Mouse (Mus musculus) embryonic facial prominence, embryonic 12.5 days (tissue): ENCODE results near the gene Itgb2. TPM values are rescaled to one million over a fixed set of nuclear protein-coding genes. Genes with fewer than 3 reads are reported as not detected.

Experiments
- ATAC-seq: fragments of 200-750 bp; cut with Nextera tagmentation; 2 replicates; pipeline ENCODE4 v1.8.0; 2017; ENCODE audit not compliant: insufficient number of reproducible peaks, insufficient read depth, low FRiP score, low TSS enrichment
- H3K27ac ChIP-seq: fragments of 300-500 bp; sonication (generic); 2 replicates; pipeline ENCODE4 v1.5.1; 2016; ENCODE audit warnings: mild to moderate bottlenecking
- H3K27me3 ChIP-seq: fragments of 300-500 bp; sonication (generic); 2 replicates; pipeline ENCODE4 v1.6.1; 2016; ENCODE audit warnings: mild to moderate bottlenecking, moderate library complexity
- H3K36me3 ChIP-seq: fragments of 300-500 bp; sonication (generic); 2 replicates; pipeline ENCODE4 v1.6.1; 2016; ENCODE audit warnings: mild to moderate bottlenecking
- H3K4me1 ChIP-seq: fragments of 300-500 bp; sonication (generic); 2 replicates; pipeline ENCODE4 v1.6.1; 2016
- H3K4me2 ChIP-seq: fragments of 300-500 bp; sonication (generic); replicated peaks from 2 replicates; pipeline ENCODE4 v1.6.1; 2016; ENCODE audit warnings: mild to moderate bottlenecking, moderate library complexity
- H3K4me3 ChIP-seq: fragments of 300-500 bp; sonication (generic); 2 replicates; pipeline ENCODE4 v1.5.1; 2016; ENCODE audit warnings: mild to moderate bottlenecking
- H3K9ac ChIP-seq: fragments of 300-500 bp; sonication (generic); 2 replicates; pipeline ENCODE4 v1.6.1; 2016; ENCODE audit warnings: mild to moderate bottlenecking, moderate library complexity
- H3K9me3 ChIP-seq: fragments of 300-500 bp; sonication (generic); 2 replicates; pipeline ENCODE4 v1.6.1; 2016; ENCODE audit warnings: mild to moderate bottlenecking, moderate library complexity
- WGBS: fragments of 180-500 bp; shearing (Covaris S2); methylation state at CpG from one replicate; pipeline ENCODE4 v1.1.7; 2016; 5-methylcytosine and 5-hydroxymethylcytosine counted together
- polyA plus RNA-seq: library from polyadenylated mRNA; unstranded; fragments of >200 nt; fragmentation: Nextera tagmentation; extraction: Ambion mirVana; gene quantifications from 2 replicates; pipeline ENCODE4 v1.2.1, GENCODE M21; 2016

Gene Itgb2
- polyA plus RNA-seq = 0.81 and 1.3 TPM in 2 replicates

- H3K9me3 ChIP-seq = no peaks in the 10 kb centered on the region
- no peak within 1 kb of the TSS for H3K27ac ChIP-seq
- ATAC-seq = no peak
- no peaks in the 10 kb centered on the region for H3K27me3 ChIP-seq
- H3K4me1 ChIP-seq = 0 out of 2 replicates have a peak, but pooled peaks cover 3% of the 10 kb centered on the region
- 70% methylated on average over 9 of the region's 9 CpGs for WGBS
- no peak within 1 kb of the TSS for H3K4me2 ChIP-seq
- H3K4me3 ChIP-seq = no peak within 1 kb of the TSS
- H3K9ac ChIP-seq = no peak within 1 kb of the TSS
- no peaks in the 10 kb centered on the region for H3K36me3 ChIP-seq
Observed at GRCm38 (mm10) chr10:77530140-77530539, at the start of gene Itgb2. Gene Itgb2, plus strand, starts transcription at chr10:77530252.

GRCm38 (mm10) chr10:77481814-77482213 lies 48.2 kb upstream of the Itgb2 start:
- Histone ChIP-seq H3K4me1 (peaks cover 7% of the 10 kb centered on the region; the same call in 1 of the 2 replicates), H3K36me3 (peaks cover 7% of the 10 kb centered on the region), H3K9ac (no peak overlapping the region), H3K27ac (no peak overlapping the region), H3K27me3 (no peaks in the 10 kb centered on the region), H3K4me3 (no peak overlapping the region), H3K4me2 (no peak overlapping the region), H3K9me3 (no peaks in the 10 kb centered on the region)
- ATAC-seq = no peak

GRCm38 (mm10) chr10:77484205-77484935 lies 45.7 kb upstream of the Itgb2 start:
- Histone ChIP-seq H3K27ac (peak overlapping the region; percentile 55; the same call in 1 of the 2 replicates), H3K9ac (no peak overlapping the region), H3K9me3 (no peaks in the 10 kb centered on the region), H3K27me3 (no peaks in the 10 kb centered on the region), H3K4me1 (peaks cover 7% of the 10 kb centered on the region; the same call in 1 of the 2 replicates), H3K4me3 (no peak overlapping the region), H3K36me3 (peaks cover 33% of the 10 kb centered on the region), H3K4me2 (no peak overlapping the region)
- WGBS = 48% methylated on average over 18 of the region's 18 CpGs
- peak; percentile 41; the same call in 1 of the 2 replicates for ATAC-seq

GRCm38 (mm10) chr10:77485786-77486185 lies 44.3 kb upstream of the Itgb2 start:
- Histone ChIP-seq H3K4me1 (peaks cover 7% of the 10 kb centered on the region; the same call in 1 of the 2 replicates), H3K27ac (no peak overlapping the region), H3K4me3 (no peak overlapping the region), H3K4me2 (no peak overlapping the region), H3K9me3 (no peaks in the 10 kb centered on the region), H3K9ac (no peak overlapping the region), H3K36me3 (peaks cover 44% of the 10 kb centered on the region), H3K27me3 (no peaks in the 10 kb centered on the region)
- no peak for ATAC-seq
- 77% methylated on average over 3 of the region's 3 CpGs for WGBS

- Histone ChIP-seq H3K4me3 (no peak overlapping the region), H3K9ac (no peak overlapping the region), H3K4me2 (no peak overlapping the region), H3K36me3 (peaks cover 50% of the 10 kb centered on the region), H3K27ac (no peak overlapping the region), H3K4me1 (peaks cover 7% of the 10 kb centered on the region; the same call in 1 of the 2 replicates), H3K27me3 (no peaks in the 10 kb centered on the region), H3K9me3 (no peaks in the 10 kb centered on the region)
- ATAC-seq = no peak
- WGBS = 95% methylated on average over 7 of the region's 7 CpGs
Observed at GRCm38 (mm10) chr10:77488168-77488567, 41.9 kb upstream of the Itgb2 start.

- WGBS = 89% methylated on average over 6 of the region's 6 CpGs
- peaks cover 75% of the 10 kb centered on the region for H3K36me3 ChIP-seq
Observed at GRCm38 (mm10) chr10:77491585-77491984, 38.5 kb upstream of the Itgb2 start.

GRCm38 (mm10) chr10:77492885-77493284 lies 37.2 kb upstream of the Itgb2 start:
- 98% methylated on average over 3 of the region's 3 CpGs for WGBS
- H3K9ac ChIP-seq = no peak overlapping the region
- no peak overlapping the region for H3K27ac ChIP-seq
- H3K9me3 ChIP-seq = no peaks in the 10 kb centered on the region
- no peak for ATAC-seq
- no peak overlapping the region for H3K4me3 ChIP-seq
- H3K27me3 ChIP-seq = no peaks in the 10 kb centered on the region
- H3K36me3 ChIP-seq = peaks cover 71% of the 10 kb centered on the region
- H3K4me2 ChIP-seq = no peak overlapping the region
- no peaks in the 10 kb centered on the region for H3K4me1 ChIP-seq

More at GRCm38 (mm10) chr10:77491585-77491984, 38.5 kb upstream of the Itgb2 start:
- Histone ChIP-seq H3K9ac (no peak overlapping the region), H3K4me3 (no peak overlapping the region), H3K4me1 (no peaks in the 10 kb centered on the region), H3K4me2 (no peak overlapping the region), H3K27ac (no peak overlapping the region), H3K9me3 (no peaks in the 10 kb centered on the region), H3K27me3 (no peaks in the 10 kb centered on the region)
- ATAC-seq = no peak

GRCm38 (mm10) chr10:77497185-77497584 lies 32.9 kb upstream of the Itgb2 start:
- Histone ChIP-seq H3K27me3 (no peaks in the 10 kb centered on the region), H3K9ac (no peak overlapping the region), H3K9me3 (no peaks in the 10 kb centered on the region), H3K27ac (no peak overlapping the region), H3K36me3 (peaks cover 51% of the 10 kb centered on the region), H3K4me2 (no peak overlapping the region), H3K4me3 (no peak overlapping the region), H3K4me1 (no peaks in the 10 kb centered on the region)
- WGBS = 93% methylated on average over 13 of the region's 13 CpGs
- no peak for ATAC-seq

GRCm38 (mm10) chr10:77498254-77498653 lies 31.8 kb upstream of the Itgb2 start:
- no peak overlapping the region for H3K9ac ChIP-seq
- ATAC-seq = no peak

GRCm38 (mm10) chr10:77500636-77501035 lies 29.4 kb upstream of the Itgb2 start:
- 74% methylated on average over 14 of the region's 14 CpGs for WGBS
- H3K36me3 ChIP-seq = peaks cover 43% of the 10 kb centered on the region

More at GRCm38 (mm10) chr10:77498254-77498653, 31.8 kb upstream of the Itgb2 start:
- Histone ChIP-seq H3K27me3 (no peaks in the 10 kb centered on the region), H3K9me3 (no peaks in the 10 kb centered on the region), H3K27ac (no peak overlapping the region), H3K4me1 (no peaks in the 10 kb centered on the region), H3K4me3 (no peak overlapping the region), H3K36me3 (peaks cover 49% of the 10 kb centered on the region), H3K4me2 (no peak overlapping the region)
- 86% methylated on average over 6 of the region's 6 CpGs for WGBS

GRCm38 (mm10) chr10:77502967-77503922 lies 26.8 kb upstream of the Itgb2 start:
- peaks cover 49% of the 10 kb centered on the region for H3K36me3 ChIP-seq
- H3K4me2 ChIP-seq = no peak overlapping the region
- no peak for ATAC-seq
- no peaks in the 10 kb centered on the region for H3K9me3 ChIP-seq
- no peaks in the 10 kb centered on the region for H3K27me3 ChIP-seq
- H3K4me3 ChIP-seq = no peak overlapping the region
- 90% methylated on average over 25 of the region's 25 CpGs for WGBS
- H3K9ac ChIP-seq = no peak overlapping the region
- H3K27ac ChIP-seq = no peak overlapping the region
- no peaks in the 10 kb centered on the region for H3K4me1 ChIP-seq

More at GRCm38 (mm10) chr10:77500636-77501035, 29.4 kb upstream of the Itgb2 start:
- Histone ChIP-seq H3K4me3 (no peak overlapping the region), H3K4me1 (no peaks in the 10 kb centered on the region), H3K9ac (no peak overlapping the region), H3K27me3 (no peaks in the 10 kb centered on the region), H3K9me3 (no peaks in the 10 kb centered on the region), H3K4me2 (no peak overlapping the region), H3K27ac (no peak overlapping the region)
- ATAC-seq = no peak
